Mouse (Mus musculus): ENCODE measurements around the gene Irf2. TPM values are rescaled to one million over a fixed set of nuclear protein-coding genes. Genes with fewer than 3 reads are reported as not detected.

Gene Irf2
- polyA plus RNA-seq, 1 experiment from 2014 or later = 43.3 TPM

- Histone ChIP-seq H3K9ac (ENCODE audit: low read depth, low read length) (no peak overlapping the region), H3K4me1 (replicated peaks; ENCODE audit: control insufficient read depth, insufficient read depth, low read length) (peaks cover 26% of the 10 kb centered on the region; the same call in 1 of the 2 replicates), H3K4me3 (ENCODE audit: low read depth, low read length) (no peak overlapping the region), H3K4me2 (replicated peaks; ENCODE audit: low read depth) (no peak overlapping the region), H3K27ac (ENCODE audit: low read depth, low read length) (no peak overlapping the region), H3K27me3 (replicated peaks; ENCODE audit: control insufficient read depth, insufficient read depth, low read length) (no peaks in the 10 kb centered on the region), H3K36me3 (ENCODE audit: control insufficient read depth, insufficient read depth) (peaks cover 30% of the 10 kb centered on the region), H3K9me3 (ENCODE audit: control insufficient read depth) (no peaks in the 10 kb centered on the region)
- WGBS = 58% methylated on average over 4 of the region's 4 CpGs
- no peak for TF ChIP-seq CTCF (IDR thresholded peaks at IDR 0.05; ENCODE audit: low read depth)
- ATAC-seq = no peak
These were observed 94.2 kb downstream of the Irf2 start for GRCm38 (mm10) chr8:46833763-46834162.

- Histone ChIP-seq H3K27ac (ENCODE audit: low read depth, low read length) (no peak overlapping the region), H3K27me3 (replicated peaks; ENCODE audit: control insufficient read depth, insufficient read depth, low read length) (no peaks in the 10 kb centered on the region), H3K36me3 (ENCODE audit: control insufficient read depth, insufficient read depth) (peaks cover 30% of the 10 kb centered on the region), H3K9me3 (ENCODE audit: control insufficient read depth) (no peaks in the 10 kb centered on the region), H3K4me3 (ENCODE audit: low read depth, low read length) (no peak overlapping the region), H3K4me1 (replicated peaks; ENCODE audit: control insufficient read depth, insufficient read depth, low read length) (peaks cover 23% of the 10 kb centered on the region; the same call in 1 of the 2 replicates), H3K4me2 (replicated peaks; ENCODE audit: low read depth) (no peak overlapping the region), H3K9ac (ENCODE audit: low read depth, low read length) (no peak overlapping the region)
- ATAC-seq = no peak
- 61% methylated on average over 3 of the region's 3 CpGs for WGBS
- no peak for TF ChIP-seq CTCF (IDR thresholded peaks at IDR 0.05; ENCODE audit: low read depth)
These were observed 94.9 kb downstream of the Irf2 start for GRCm38 (mm10) chr8:46834440-46834839.

GRCm38 (mm10) chr8:46836011-46836652, 96.6 kb downstream of the Irf2 start:
- ATAC-seq = no peak
- peaks cover 23% of the 10 kb centered on the region; the same call in 1 of the 2 replicates for H3K4me1 ChIP-seq (replicated peaks; ENCODE audit: control insufficient read depth, insufficient read depth, low read length)

DNA sequence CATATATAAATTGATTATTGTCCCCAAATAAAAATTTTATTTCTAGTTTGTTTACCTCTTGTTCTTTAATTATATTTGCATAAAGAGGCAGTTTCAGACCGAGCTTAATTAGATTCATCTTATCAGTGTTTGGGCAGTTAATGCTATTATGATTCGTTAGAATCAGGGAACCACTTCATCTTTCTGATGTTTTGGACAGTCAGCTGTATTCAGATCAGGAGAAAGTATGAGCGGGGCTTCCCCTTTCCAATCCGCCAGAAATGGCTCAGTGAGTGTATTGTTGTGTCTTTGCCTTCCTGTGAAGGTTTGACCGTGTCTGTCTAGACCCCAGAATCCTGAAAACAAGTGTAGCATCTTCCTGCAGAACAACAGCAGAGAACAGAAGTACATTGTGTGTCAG, 97.4 kb downstream of the Irf2 start:
- TF ChIP-seq CTCF (IDR thresholded peaks at IDR 0.05; ENCODE audit: low read depth) = no peak
- peaks cover 37% of the 10 kb centered on the region for H3K36me3 ChIP-seq (ENCODE audit: control insufficient read depth, insufficient read depth)
- no peaks in the 10 kb centered on the region for H3K9me3 ChIP-seq (ENCODE audit: control insufficient read depth)
- H3K4me3 ChIP-seq (ENCODE audit: low read depth, low read length) = no peak overlapping the region
- no peak overlapping the region for H3K9ac ChIP-seq (ENCODE audit: low read depth, low read length)
- H3K27me3 ChIP-seq (replicated peaks; ENCODE audit: control insufficient read depth, insufficient read depth, low read length) = no peaks in the 10 kb centered on the region
- no peak overlapping the region for H3K27ac ChIP-seq (ENCODE audit: low read depth, low read length)
- H3K4me1 ChIP-seq (replicated peaks; ENCODE audit: control insufficient read depth, insufficient read depth, low read length) = peaks cover 15% of the 10 kb centered on the region; the same call in 1 of the 2 replicates
- no peak overlapping the region for H3K4me2 ChIP-seq (replicated peaks; ENCODE audit: low read depth)
- WGBS = 69% methylated on average over 5 of the region's 5 CpGs
- ATAC-seq = no peak

More at GRCm38 (mm10) chr8:46836011-46836652, 96.6 kb downstream of the Irf2 start:
- peaks cover 41% of the 10 kb centered on the region for H3K36me3 ChIP-seq (ENCODE audit: control insufficient read depth, insufficient read depth)
- H3K27me3 ChIP-seq (replicated peaks; ENCODE audit: control insufficient read depth, insufficient read depth, low read length) = no peaks in the 10 kb centered on the region
- no peak for TF ChIP-seq CTCF (IDR thresholded peaks at IDR 0.05; ENCODE audit: low read depth)
- H3K9ac ChIP-seq (ENCODE audit: low read depth, low read length) = no peak overlapping the region
- no peak overlapping the region for H3K4me2 ChIP-seq (replicated peaks; ENCODE audit: low read depth)
- no peaks in the 10 kb centered on the region for H3K9me3 ChIP-seq (ENCODE audit: control insufficient read depth)
- H3K4me3 ChIP-seq (ENCODE audit: low read depth, low read length) = no peak overlapping the region
- H3K27ac ChIP-seq (ENCODE audit: low read depth, low read length) = no peak overlapping the region
- 81% methylated on average over 8 of the region's 8 CpGs for WGBS

DNA sequence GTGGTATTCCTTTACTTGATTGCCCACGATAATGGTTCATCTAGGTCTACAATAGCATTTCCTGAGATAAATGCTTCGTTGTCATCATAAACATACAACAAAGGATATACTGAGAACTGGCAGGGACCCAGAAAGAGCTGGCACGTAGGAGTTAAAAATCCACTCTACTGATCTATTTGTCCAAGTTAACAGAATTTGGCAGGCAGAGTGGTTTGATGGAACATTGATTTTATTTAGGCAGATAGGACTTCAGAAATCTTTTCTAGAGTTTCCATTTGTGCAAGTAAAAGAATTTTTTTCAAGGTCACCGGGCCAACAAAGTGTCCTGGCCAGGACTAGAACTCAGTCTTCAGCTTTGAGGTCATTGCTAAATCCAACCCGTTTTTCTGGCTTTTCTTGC, 98.5 kb downstream of the Irf2 start:
- no peaks in the 10 kb centered on the region for H3K9me3 ChIP-seq (ENCODE audit: control insufficient read depth)
- H3K27me3 ChIP-seq (replicated peaks; ENCODE audit: control insufficient read depth, insufficient read depth, low read length) = no peaks in the 10 kb centered on the region
- no peak overlapping the region for H3K4me2 ChIP-seq (replicated peaks; ENCODE audit: low read depth)
- peaks cover 37% of the 10 kb centered on the region for H3K36me3 ChIP-seq (ENCODE audit: control insufficient read depth, insufficient read depth)
- H3K9ac ChIP-seq (ENCODE audit: low read depth, low read length) = no peak overlapping the region
- WGBS = 78% methylated on average over 5 of the region's 5 CpGs
- no peak overlapping the region for H3K4me3 ChIP-seq (ENCODE audit: low read depth, low read length)
- TF ChIP-seq CTCF (IDR thresholded peaks at IDR 0.05; ENCODE audit: low read depth) = no peak
- no peak for ATAC-seq
- H3K27ac ChIP-seq (ENCODE audit: low read depth, low read length) = no peak overlapping the region
- peaks cover 19% of the 10 kb centered on the region for H3K4me1 ChIP-seq (replicated peaks; ENCODE audit: control insufficient read depth, insufficient read depth, low read length)

DNA sequence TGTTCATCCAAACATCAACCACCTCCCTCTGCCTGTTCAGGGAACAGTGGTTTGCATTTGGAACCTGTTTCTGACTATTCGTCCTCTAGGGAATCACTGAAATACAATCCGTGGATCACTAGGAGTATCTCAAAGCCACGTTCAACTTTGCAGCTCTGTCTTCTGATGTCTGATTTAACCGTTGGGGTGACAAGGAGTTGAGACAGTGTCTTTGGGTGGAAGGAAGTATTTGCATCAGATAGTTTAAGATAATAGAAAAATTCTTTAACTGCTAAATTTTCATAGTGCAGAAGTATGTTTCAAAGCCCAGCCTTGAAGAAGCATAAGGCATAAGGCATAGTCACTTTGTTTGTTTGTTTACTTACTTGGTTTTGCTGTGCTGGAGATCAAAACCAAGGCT, 100.9 kb downstream of the Irf2 start:
- ATAC-seq = no peak
- H3K9ac ChIP-seq (ENCODE audit: low read depth, low read length) = no peak overlapping the region
- H3K9me3 ChIP-seq (ENCODE audit: control insufficient read depth) = no peaks in the 10 kb centered on the region
- no peak for TF ChIP-seq CTCF (IDR thresholded peaks at IDR 0.05; ENCODE audit: low read depth)
- H3K4me2 ChIP-seq (replicated peaks; ENCODE audit: low read depth) = no peak overlapping the region
- H3K36me3 ChIP-seq (ENCODE audit: control insufficient read depth, insufficient read depth) = peaks cover 29% of the 10 kb centered on the region
- H3K4me3 ChIP-seq (ENCODE audit: low read depth, low read length) = no peak overlapping the region
- H3K27me3 ChIP-seq (replicated peaks; ENCODE audit: control insufficient read depth, insufficient read depth, low read length) = no peaks in the 10 kb centered on the region
- H3K27ac ChIP-seq (ENCODE audit: low read depth, low read length) = no peak overlapping the region
- peaks cover 14% of the 10 kb centered on the region for H3K4me1 ChIP-seq (replicated peaks; ENCODE audit: control insufficient read depth, insufficient read depth, low read length)
- WGBS = 89% methylated on average over 4 of the region's 4 CpGs
